9 mouse cellular contexts compared by ENCODE assay signal in genomic region chr1:92949426-92949825, GRCm38 (mm10). TPM values are rescaled to one million over a fixed set of nuclear protein-coding genes. Genes with fewer than 3 reads are reported as not detected.
DNase-seq lines count a peak whose midpoint lies in the region; ATAC-seq lines count a peak whose summit lies in the region.
"Had no signal": no experiment of that assay in that cellular context is flagged by ENCODE, and none has a peak within 500 bp of the region (broad histone marks: within the 10 kb centered on the region; RNA-seq: fewer than 3 reads in every experiment).

No protein-coding gene starts in this region.

- no peak overlapping the region for H3K4me2 ChIP-seq in kidney, embryonic 16.5 days (replicated peaks; ENCODE audit: low read depth, low read length)

- WGBS in kidney, embryonic 16.5 days = 60% methylated on average over 6 of the region's 6 CpGs

- H3K4me3 ChIP-seq in kidney, embryonic 16.5 days (ENCODE audit: low read length) = no peak overlapping the region

- H3K27me3 ChIP-seq in kidney, embryonic 16.5 days (ENCODE audit: insufficient read depth, low read length) = no peaks in the 10 kb centered on the region

- H3K9me3 ChIP-seq in kidney, embryonic 16.5 days (ENCODE audit: low read length) = no peaks in the 10 kb centered on the region

- H3K9ac ChIP-seq in kidney, embryonic 16.5 days (replicated peaks; ENCODE audit: low read length) = no peak overlapping the region

- no peaks in the 10 kb centered on the region for H3K4me1 ChIP-seq in kidney, embryonic 16.5 days (ENCODE audit: insufficient read depth, low read length)

- H3K27ac ChIP-seq in kidney, embryonic 16.5 days (ENCODE audit: low read length) = no peak overlapping the region

- H3K36me3 ChIP-seq in kidney, embryonic 16.5 days (ENCODE audit: insufficient read depth, low read length) = peaks cover 26% of the 10 kb centered on the region

- DNase-seq in CD4-positive, CD25-positive, alpha-beta regulatory T cell, adult 2 months (ENCODE audit: low read depth, low spot score) = peak; percentile 33
- DNase-seq in kidney, postnatal 4 days = peak; percentile 46 to 57
- peak; percentile 79 for DNase-seq in ZHBTc4 (ENCODE audit: low read depth, low spot score)
- DNase-seq in lung, postnatal 14 days = peak; percentile 22
- no peak for DNase-seq in layer of hippocampus, adult 11-12 months (ENCODE audit: low spot score)
- no peak for DNase-seq in urinary bladder, adult 18-20 months (ENCODE audit: low spot score in 2 of 2)
- DNase-seq: kidney, adult 8-10 months had no signal

- no peak for ATAC-seq in CD4-positive, CD25-positive, alpha-beta regulatory T cell, adult 4 months
- no peak for ATAC-seq in kidney, embryonic 16.5 days (ENCODE audit: low FRiP score, low TSS enrichment)

RNA-seq across cellular contexts. Expression of gene Gpr35, which starts 1.2 kb away (rescaled TPM):
- 1 to 10 TPM; 2.4 to 3.7 TPM for polyA plus RNA-seq in CD4-positive, CD25-positive, alpha-beta regulatory T cell, adult 4 months (2017; shearing (Covaris generic))
- polyA plus RNA-seq in kidney, embryonic 16.5 days (2015; fragmentation: Nextera tagmentation; extraction: Ambion mirVana) = 0.50 and 0.62 TPM in 2 replicates

RNA-seq across cellular contexts. Expression of gene Capn10, which starts 15.2 kb away (rescaled TPM):
- polyA plus RNA-seq in CD4-positive, CD25-positive, alpha-beta regulatory T cell, adult 4 months (2017; shearing (Covaris generic)) = 10 to 100 TPM in 1 of 2 experiments, 1 to 10 TPM in 1; 7.8 to 12.5 TPM
- 42.8 and 44.8 TPM in 2 replicates for polyA plus RNA-seq in kidney, embryonic 16.5 days (2015; fragmentation: Nextera tagmentation; extraction: Ambion mirVana)

RNA-seq across cellular contexts. Expression of gene Rnpepl1, which starts 38.8 kb away (rescaled TPM):
- polyA plus RNA-seq in CD4-positive, CD25-positive, alpha-beta regulatory T cell, adult 4 months (2017; shearing (Covaris generic)) = 10 to 100 TPM; 23.2 to 32.8 TPM
- polyA plus RNA-seq in kidney, embryonic 16.5 days (2015; fragmentation: Nextera tagmentation; extraction: Ambion mirVana) = 14.8 and 31.1 TPM in 2 replicates

RNA-seq across cellular contexts. Expression of gene Dusp28, which starts 42.6 kb away (rescaled TPM):
- 1 to 10 TPM; 4.2 to 4.4 TPM for polyA plus RNA-seq in CD4-positive, CD25-positive, alpha-beta regulatory T cell, adult 4 months (2017; shearing (Covaris generic))
- polyA plus RNA-seq in kidney, embryonic 16.5 days (2015; fragmentation: Nextera tagmentation; extraction: Ambion mirVana) = 12.3 and 13.9 TPM in 2 replicates

RNA-seq across cellular contexts. Expression of gene Ankmy1, which starts 46.7 kb away (rescaled TPM):
- 1 to 10 TPM in 1 of 2 experiments, under 1 TPM in 1; 0.65 to 1.1 TPM for polyA plus RNA-seq in CD4-positive, CD25-positive, alpha-beta regulatory T cell, adult 4 months (2017; shearing (Covaris generic))
- 0.52 and 0.63 TPM in 2 replicates for polyA plus RNA-seq in kidney, embryonic 16.5 days (2015; fragmentation: Nextera tagmentation; extraction: Ambion mirVana)

Comparison
In these comparisons a context has a peak if more than half of its experiments do, and no peak if none do; other contexts are left out.
1. DNase-seq: peak in CD4-positive, CD25-positive, alpha-beta regulatory T cell, adult 2 months (single experiment), kidney, postnatal 4 days (2 of 2), ZHBTc4 (single experiment) and lung, postnatal 14 days (single experiment); none in layer of hippocampus, adult 11-12 months (single experiment) and urinary bladder, adult 18-20 months (0 of 2).